Mouse (Mus musculus): Measurements from ENCODE around the gene Limd2.
"Not testable (repeated sequence)": the region's sequence is repeated elsewhere in the genome, so short reads cannot be mapped to it uniquely, and the experiment has no call there.

The Limd2 gene

DNA sequence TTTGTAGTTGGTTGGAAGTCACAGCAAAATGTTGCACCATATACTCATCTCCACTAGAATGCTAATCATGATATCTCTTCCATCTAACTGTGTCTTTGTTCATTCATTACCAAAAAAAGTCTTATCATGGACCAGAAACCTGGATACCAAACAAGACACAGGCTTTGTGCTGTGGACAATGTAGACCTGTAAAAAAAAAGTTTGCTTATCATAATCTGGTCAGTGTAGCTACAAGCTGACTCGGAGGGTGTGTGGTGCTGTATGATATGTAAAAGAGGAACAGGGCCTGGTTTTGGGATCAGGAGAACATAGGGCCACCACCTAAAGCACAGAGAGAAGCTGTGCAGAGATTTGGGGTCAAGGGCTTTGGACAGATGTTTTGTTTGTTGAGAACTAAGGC lies 31.2 kb downstream of the Limd2 start:
- DNase-seq (ENCODE audit: extremely low read depth, insufficient read length, low spot score), result no peak

DNA sequence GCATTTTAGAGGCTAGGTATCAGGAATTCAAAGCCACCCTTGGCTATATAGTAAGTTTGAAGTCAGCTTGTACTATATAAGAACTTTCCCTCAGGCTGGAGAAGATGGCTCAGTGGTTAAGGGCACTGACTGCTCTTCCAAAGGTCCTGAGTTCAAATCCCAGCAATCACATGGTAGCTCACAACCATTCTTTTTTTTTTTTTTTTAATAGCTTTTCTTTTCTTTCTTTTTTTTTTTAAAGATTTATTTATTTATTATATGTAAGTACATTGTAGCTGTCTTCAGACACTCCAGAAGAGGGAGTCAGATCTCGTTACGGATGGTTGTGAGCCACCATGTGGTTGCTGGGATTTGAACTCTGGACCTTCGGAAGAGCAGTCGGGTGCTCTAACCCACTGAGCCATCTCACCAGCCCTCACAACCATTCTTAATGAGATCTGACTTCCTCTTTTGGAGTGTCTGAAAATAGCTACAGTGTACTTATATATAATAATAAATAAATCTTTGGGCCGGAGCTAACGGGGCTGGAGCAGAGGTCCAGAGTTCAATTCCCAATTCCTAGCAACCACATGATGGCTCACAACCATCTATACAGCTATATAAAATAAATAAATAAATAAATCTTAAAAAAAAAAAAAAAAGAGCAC lies 33.8 kb downstream of the Limd2 start:
- not testable (repeated sequence) for DNase-seq (ENCODE audit: extremely low read depth, insufficient read length, low spot score)

DNA sequence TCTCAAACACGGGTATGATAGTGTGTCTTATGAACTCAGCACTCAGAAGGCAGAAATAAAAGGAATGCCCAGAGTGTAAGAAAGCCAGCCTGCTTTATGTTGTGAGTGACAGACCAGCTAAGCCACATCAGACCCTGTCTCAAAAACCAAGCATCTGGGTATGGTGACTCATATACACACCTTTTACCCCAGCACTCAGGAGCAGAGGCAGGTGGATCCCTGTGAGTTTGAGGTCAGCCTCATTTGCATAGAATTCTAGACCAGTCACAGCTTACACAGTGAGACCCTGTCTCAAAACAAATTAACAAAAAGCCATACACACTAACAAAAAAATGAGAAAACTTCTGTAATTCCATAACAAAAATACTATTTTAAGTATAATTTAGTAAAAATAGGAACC lies 34.8 kb downstream of the Limd2 start:
- DNase-seq (ENCODE audit: extremely low read depth, insufficient read length, low spot score), result no peak

DNA sequence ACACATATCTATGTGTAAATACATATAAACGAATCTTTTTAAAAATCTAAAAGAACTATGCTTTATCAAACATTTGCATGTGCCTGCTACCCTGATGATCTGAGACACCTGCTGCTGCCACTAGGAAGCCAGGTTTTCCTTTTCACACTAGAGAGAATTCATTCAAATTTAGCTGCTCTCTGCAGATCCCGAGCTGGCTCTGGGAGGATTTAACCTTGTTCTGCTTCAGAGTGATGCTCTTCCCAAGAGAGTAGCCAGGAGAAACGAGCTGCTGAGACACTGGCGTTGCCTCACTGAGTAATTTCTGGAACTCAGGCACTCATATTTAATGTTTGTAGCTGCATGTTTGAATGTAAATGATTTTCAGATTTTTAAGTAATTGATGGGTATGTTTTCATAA lies 35.9 kb downstream of the Limd2 start:
- no peak for DNase-seq (ENCODE audit: extremely low read depth, insufficient read length, low spot score)

DNA sequence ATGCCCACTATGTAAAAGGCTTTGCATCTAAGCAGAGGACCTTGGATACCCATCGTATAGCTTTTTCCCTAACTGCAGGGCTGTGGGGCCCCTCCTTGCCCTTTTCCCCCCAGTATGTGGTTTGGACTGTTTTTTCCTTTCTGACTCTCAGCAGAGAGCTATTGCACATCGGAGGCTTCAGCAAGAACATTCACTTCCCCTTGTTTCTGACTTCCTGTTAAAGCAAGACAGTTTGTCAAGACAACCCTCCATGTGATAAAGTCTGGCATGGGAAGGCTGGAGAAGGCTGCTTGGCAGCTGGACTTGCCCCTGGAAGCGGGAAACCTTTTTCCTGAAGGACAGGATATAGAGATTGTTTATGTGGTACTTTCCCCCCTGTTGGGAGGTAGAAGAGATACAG lies 37.9 kb downstream of the Limd2 start:
- DNase-seq (ENCODE audit: extremely low read depth, insufficient read length, low spot score), result no peak

DNA sequence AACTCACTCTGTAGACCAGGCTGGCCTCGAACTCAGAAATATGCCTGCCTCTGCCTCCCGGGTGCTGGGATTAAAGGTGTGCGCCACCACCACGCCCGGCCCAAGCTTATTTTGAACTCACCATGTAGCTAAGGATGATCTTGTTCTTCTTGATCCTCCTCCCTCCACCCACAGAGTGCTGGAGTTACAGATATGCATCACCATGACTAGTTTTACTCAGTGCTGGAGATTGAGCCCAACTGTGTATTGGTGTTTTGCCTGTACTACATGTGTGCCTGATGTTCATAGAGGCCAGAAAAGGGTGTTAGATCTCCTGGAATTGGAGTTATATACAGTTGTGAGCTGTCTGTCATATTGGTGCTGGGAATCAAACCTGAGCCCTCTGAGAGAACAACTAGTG lies 38.4 kb downstream of the Limd2 start:
- DNase-seq (ENCODE audit: extremely low read depth, insufficient read length, low spot score), result no peak

DNA sequence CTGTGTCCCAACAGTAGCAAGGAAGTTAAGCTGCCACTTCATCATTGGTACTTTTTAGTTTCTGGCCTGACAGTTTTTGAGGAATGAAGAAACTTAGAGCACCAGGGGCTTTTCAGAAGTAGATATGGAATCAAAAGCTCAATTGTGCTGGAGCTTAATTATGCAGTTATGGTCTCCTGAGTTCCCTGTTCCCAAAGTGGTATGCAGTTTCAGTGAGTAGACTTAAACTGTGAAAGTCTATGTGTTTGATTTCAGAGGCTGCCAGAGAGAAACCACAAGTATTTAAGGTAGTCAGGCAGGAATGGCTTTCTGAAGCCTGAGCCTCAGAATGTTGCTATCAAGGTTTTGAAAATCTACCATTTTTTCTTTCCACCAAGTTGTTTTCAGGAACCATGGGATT lies 49.0 kb downstream of the Limd2 start:
- no peak for DNase-seq (ENCODE audit: extremely low read depth, insufficient read length, low spot score)

Data from 3134 (cell line).